Mouse (Mus musculus): ENCODE measurements around the gene Trex1. TPM values are rescaled to one million over a fixed set of nuclear protein-coding genes. Genes with fewer than 3 reads are reported as not detected.

The Trex1 gene
- polyA plus RNA-seq, 1 experiment: 10.0 TPM

- Histone ChIP-seq H3K4me2 (ENCODE audit: low read depth) (no peak overlapping the region), H3ac (ENCODE audit: control insufficient read depth, insufficient read length) (no peak overlapping the region), H3K27me3 (ENCODE audit: control insufficient read depth, insufficient read depth, insufficient read length) (no peaks in the 10 kb centered on the region), H3K36me3 (ENCODE audit: control insufficient read depth, insufficient read depth) (no peaks in the 10 kb centered on the region), H3K79me2 (ENCODE audit: control insufficient read depth, insufficient read depth) (no peaks in the 10 kb centered on the region), H3K4me3 (no peak overlapping the region)
- TF ChIP-seq CEBPB (IDR thresholded peaks at IDR 0.05; ENCODE audit: insufficient read depth, poor library complexity, severe bottlenecking) (no peak), E2F4 (IDR thresholded peaks at IDR 0.05; ENCODE audit: insufficient read depth) (no peak), TCF12 (IDR thresholded peaks at IDR 0.05; ENCODE audit: insufficient read depth, poor library complexity, severe bottlenecking) (no peak)
Measured at GRCm38 (mm10) chr9:109049996-109050673, 9.4 kb downstream of the Trex1 start.

- Histone ChIP-seq H3ac (ENCODE audit: control insufficient read depth, insufficient read length) (no peak overlapping the region), H3K4me2 (ENCODE audit: low read depth) (no peak overlapping the region)
Measured at GRCm38 (mm10) chr9:109049316-109049715, 10.2 kb downstream of the Trex1 start.

GRCm38 (mm10) chr9:109046306-109046705, 13.2 kb downstream of the Trex1 start:
- TF ChIP-seq POLR2AphosphoS2 (IDR thresholded peaks at IDR 0.05; ENCODE audit: insufficient read length, low read depth) (no peak), MYOG (IDR thresholded peaks at IDR 0.05; ENCODE audit: control insufficient read depth in 1 of 3, insufficient read depth in 1 of 3, insufficient read length in 2 of 3, low read depth in 2 of 3) (no peak), E2F4 (IDR thresholded peaks at IDR 0.05; ENCODE audit: insufficient read depth) (no peak), TCF12 (IDR thresholded peaks at IDR 0.05; ENCODE audit: insufficient read depth, poor library complexity, severe bottlenecking) (no peak), USF1 (IDR thresholded peaks at IDR 0.05; ENCODE audit: low read depth) (no peak), SRF (IDR thresholded peaks at IDR 0.05; ENCODE audit: control insufficient read depth, insufficient read length, low read depth) (no peak), MYOD1 (IDR thresholded peaks at IDR 0.05; ENCODE audit: control insufficient read depth in 1 of 3, insufficient read length in 2 of 3, low read depth in 2 of 3) (no peak), TCF3 (IDR thresholded peaks at IDR 0.05; ENCODE audit: insufficient read length, low read depth) (no peak), REST (IDR thresholded peaks at IDR 0.05; ENCODE audit: insufficient read depth, insufficient read length) (no peak), CEBPB (IDR thresholded peaks at IDR 0.05; ENCODE audit: insufficient read depth, poor library complexity, severe bottlenecking) (no peak), MAX (IDR thresholded peaks at IDR 0.05; ENCODE audit: low read depth) (no peak), POLR2A (IDR thresholded peaks at IDR 0.05; ENCODE audit: insufficient read length, low read depth) (no peak)
- no peaks in the 10 kb centered on the region for H3K79me2 ChIP-seq (ENCODE audit: control insufficient read depth, insufficient read depth)
- H3ac ChIP-seq (ENCODE audit: control insufficient read depth, insufficient read length): no peak overlapping the region
- no peak overlapping the region for H3K4me3 ChIP-seq
- H3K4me2 ChIP-seq (ENCODE audit: low read depth): no peak overlapping the region
- no peaks in the 10 kb centered on the region for H3K27me3 ChIP-seq (ENCODE audit: control insufficient read depth, insufficient read depth, insufficient read length)
- H3K36me3 ChIP-seq (ENCODE audit: control insufficient read depth, insufficient read depth): no peaks in the 10 kb centered on the region

More at GRCm38 (mm10) chr9:109049316-109049715, 10.2 kb downstream of the Trex1 start:
- H3K27me3 ChIP-seq (ENCODE audit: control insufficient read depth, insufficient read depth, insufficient read length): no peaks in the 10 kb centered on the region
- TF ChIP-seq USF1 (IDR thresholded peaks at IDR 0.05; ENCODE audit: low read depth): no peak
- no peak for TF ChIP-seq POLR2AphosphoS2 (IDR thresholded peaks at IDR 0.05; ENCODE audit: insufficient read length, low read depth)
- no peak for TF ChIP-seq MAX (IDR thresholded peaks at IDR 0.05; ENCODE audit: low read depth)
- TF ChIP-seq TCF12 (IDR thresholded peaks at IDR 0.05; ENCODE audit: insufficient read depth, poor library complexity, severe bottlenecking): no peak
- no peak for TF ChIP-seq MYOG (IDR thresholded peaks at IDR 0.05; ENCODE audit: control insufficient read depth in 1 of 3, insufficient read depth in 1 of 3, insufficient read length in 2 of 3, low read depth in 2 of 3)
- no peaks in the 10 kb centered on the region for H3K36me3 ChIP-seq (ENCODE audit: control insufficient read depth, insufficient read depth)
- H3K4me3 ChIP-seq: no peak overlapping the region
- H3K79me2 ChIP-seq (ENCODE audit: control insufficient read depth, insufficient read depth): no peaks in the 10 kb centered on the region

- Histone ChIP-seq H3K4me2 (ENCODE audit: low read depth) (no peak overlapping the region), H3K36me3 (ENCODE audit: control insufficient read depth, insufficient read depth) (no peaks in the 10 kb centered on the region), H3K79me2 (ENCODE audit: control insufficient read depth, insufficient read depth) (peaks cover 16% of the 10 kb centered on the region), H3K27me3 (ENCODE audit: control insufficient read depth, insufficient read depth, insufficient read length) (no peaks in the 10 kb centered on the region), H3ac (ENCODE audit: control insufficient read depth, insufficient read length) (no peak overlapping the region), H3K4me3 (no peak overlapping the region)
- TF ChIP-seq POLR2AphosphoS2 (IDR thresholded peaks at IDR 0.05; ENCODE audit: insufficient read length, low read depth): no peak
- TF ChIP-seq MYOG (IDR thresholded peaks at IDR 0.05; ENCODE audit: control insufficient read depth in 1 of 3, insufficient read depth in 1 of 3, insufficient read length in 2 of 3, low read depth in 2 of 3): no peak
- TF ChIP-seq TCF12 (IDR thresholded peaks at IDR 0.05; ENCODE audit: insufficient read depth, poor library complexity, severe bottlenecking): no peak
- no peak for TF ChIP-seq USF1 (IDR thresholded peaks at IDR 0.05; ENCODE audit: low read depth)
- no peak for TF ChIP-seq MAX (IDR thresholded peaks at IDR 0.05; ENCODE audit: low read depth)
- TF ChIP-seq CEBPB (IDR thresholded peaks at IDR 0.05; ENCODE audit: insufficient read depth, poor library complexity, severe bottlenecking): no peak
- TF ChIP-seq POLR2A (IDR thresholded peaks at IDR 0.05; ENCODE audit: insufficient read length, low read depth): no peak
- TF ChIP-seq MYOD1 (IDR thresholded peaks at IDR 0.05; ENCODE audit: control insufficient read depth in 1 of 3, insufficient read length in 2 of 3, low read depth in 2 of 3): no peak
- TF ChIP-seq E2F4 (IDR thresholded peaks at IDR 0.05; ENCODE audit: insufficient read depth): no peak
- no peak for TF ChIP-seq TCF3 (IDR thresholded peaks at IDR 0.05; ENCODE audit: insufficient read length, low read depth)
- no peak for TF ChIP-seq REST (IDR thresholded peaks at IDR 0.05; ENCODE audit: insufficient read depth, insufficient read length)
- no peak for TF ChIP-seq SRF (IDR thresholded peaks at IDR 0.05; ENCODE audit: control insufficient read depth, insufficient read length, low read depth)
Measured at GRCm38 (mm10) chr9:109041351-109041750, 18.2 kb downstream of the Trex1 start.

- no peak for TF ChIP-seq USF1 (IDR thresholded peaks at IDR 0.05; ENCODE audit: low read depth)
- no peak for TF ChIP-seq E2F4 (IDR thresholded peaks at IDR 0.05; ENCODE audit: insufficient read depth)
- no peak for TF ChIP-seq TCF3 (IDR thresholded peaks at IDR 0.05; ENCODE audit: insufficient read length, low read depth)
- no peak for TF ChIP-seq POLR2A (IDR thresholded peaks at IDR 0.05; ENCODE audit: insufficient read length, low read depth)
- peaks cover 16% of the 10 kb centered on the region for H3K79me2 ChIP-seq (ENCODE audit: control insufficient read depth, insufficient read depth)
- no peak overlapping the region for H3K4me3 ChIP-seq
- no peaks in the 10 kb centered on the region for H3K27me3 ChIP-seq (ENCODE audit: control insufficient read depth, insufficient read depth, insufficient read length)
- no peaks in the 10 kb centered on the region for H3K36me3 ChIP-seq (ENCODE audit: control insufficient read depth, insufficient read depth)
- no peak overlapping the region for H3K4me2 ChIP-seq (ENCODE audit: low read depth)
- H3ac ChIP-seq (ENCODE audit: control insufficient read depth, insufficient read length): no peak overlapping the region
Measured at GRCm38 (mm10) chr9:109040906-109041305, 18.6 kb downstream of the Trex1 start.

Data from myocyte (in vitro differentiated cells).